In genomic region chr12:75852384-75852783, GRCm38 (mm10) we compare ENCODE assay signal across 25 mouse cellular contexts. TPM values are rescaled to one million over a fixed set of nuclear protein-coding genes. Genes with fewer than 3 reads are reported as not detected.
A peak's percentile ranks its signal among the peaks of the same experiment; 100 is the strongest.
DNase-seq lines count a peak whose midpoint lies in the region; ATAC-seq and TF ChIP-seq lines count a peak whose summit lies in the region.
"Had no signal": no experiment of that assay in that cellular context is flagged by ENCODE, and none has a peak within 500 bp of the region (broad histone marks: within the 10 kb centered on the region; RNA-seq: fewer than 3 reads in every experiment).

No protein-coding gene starts in this region.

- H3K27ac ChIP-seq in kidney, postnatal 0 days, result peak overlapping the region; percentile 85
- H3K27ac ChIP-seq: embryonic facial prominence, embryonic 12.5 days; hindbrain, postnatal 0 days; left cerebral cortex, adult 2 months; macrophage; midbrain, embryonic 12.5 days had no signal

- ATAC-seq in Patski, result peak; percentile 68
- ATAC-seq in kidney, postnatal 0 days (replicated peaks; ENCODE audit: low FRiP score, low read depth), result peak; percentile 29; the same call in 1 of the 2 replicates
- ATAC-seq: forebrain, embryonic 14.5 days; hindbrain, postnatal 0 days; intestine, postnatal 0 days had no signal

- H3K4me2 ChIP-seq in kidney, postnatal 0 days (ENCODE audit: low read length), result 0 out of 2 replicates have a peak overlapping the region, but pooled peaks have one; percentile 13
- H3K4me2 ChIP-seq: embryonic facial prominence, embryonic 12.5 days; midbrain, embryonic 12.5 days had no signal

- peak; percentile 73 for DNase-seq in kidney, adult 11 months
- DNase-seq in kidney, postnatal 10 days, result no peak
- DNase-seq in Patski (ENCODE audit: low read depth, low spot score), result no peak
- peak; percentile 73 for DNase-seq in kidney, adult 18-20 months
- DNase-seq in kidney, postnatal 0 days (ENCODE audit: low spot score), result no peak
- DNase-seq in urinary bladder, adult 18-20 months (ENCODE audit: low spot score in 2 of 2), result no peak
- DNase-seq in cerebellum, adult 9-10 months, result no peak
- DNase-seq: adrenal gland, adult 2 months; cerebellum, adult 8-10 months; gastrocnemius, postnatal 14 days; heart, adult 2 months; heart, postnatal 36 days; left cerebral cortex, postnatal 4 days; right cerebral cortex, postnatal 14 days; spleen, adult 18-20 months had no signal

- H3K4me1 ChIP-seq in kidney, postnatal 0 days (replicated peaks; ENCODE audit: insufficient read depth, low read length), result peaks cover 17% of the 10 kb centered on the region; the same call in 1 of the 2 replicates

- no peak for TF ChIP-seq CTCF in Patski (IDR thresholded peaks at IDR 0.05)
- no peak for TF ChIP-seq CTCF in kidney, postnatal 0 days (IDR thresholded peaks at IDR 0.05; ENCODE audit: low read depth)

- WGBS in kidney, postnatal 0 days, result 38% methylated on average over 6 of the region's 6 CpGs

- H3K36me3 ChIP-seq in kidney, postnatal 0 days (ENCODE audit: insufficient read depth, low read length), result no peaks in the 10 kb centered on the region
- H3K36me3 ChIP-seq: embryonic facial prominence, embryonic 12.5 days; lung, embryonic 15.5 days; midbrain, embryonic 12.5 days had no signal

- H3K9me3 ChIP-seq in kidney, postnatal 0 days (replicated peaks; ENCODE audit: low read length), result no peaks in the 10 kb centered on the region
- H3K9me3 ChIP-seq: embryonic facial prominence, embryonic 12.5 days; lung, embryonic 15.5 days; midbrain, embryonic 12.5 days had no signal

- H3K4me3 ChIP-seq in kidney, postnatal 0 days (replicated peaks; ENCODE audit: low read depth, low read length), result no peak overlapping the region
- H3K4me3 ChIP-seq: embryonic facial prominence, embryonic 12.5 days; erythroblast, embryonic 14.5 days; left cerebral cortex, adult 2 months; lung, embryonic 15.5 days; midbrain, embryonic 12.5 days; myocyte had no signal

- in situ Hi-C loops in Patski (cut with MboI; ENCODE audit: low pct_unique_long_range_greater_than_20kb), result no loop called here

- no peaks in the 10 kb centered on the region for H3K27me3 ChIP-seq in Patski
- H3K27me3 ChIP-seq in kidney, postnatal 0 days (ENCODE audit: insufficient read depth, low read length), result no peaks in the 10 kb centered on the region
- H3K27me3 ChIP-seq: embryonic facial prominence, embryonic 12.5 days; lung, embryonic 15.5 days; midbrain, embryonic 12.5 days had no signal

- POLR2A ChIA-PET in Patski (lab: Charles Lee), result interaction anchor here (1.7 kb wide), 1 partner anchor 26 kb away, joined by 4 read pairs; no protein-coding TSS in a partner anchor

- CTCF ChIA-PET in Patski (lab: Charles Lee), result interaction anchor here (1.8 kb wide), 1 partner anchor 18 kb away, joined by 5 read pairs; no protein-coding TSS in a partner anchor

- H3K9ac ChIP-seq in kidney, postnatal 0 days (ENCODE audit: low read depth, low read length), result no peak overlapping the region
- H3K9ac ChIP-seq: embryonic facial prominence, embryonic 12.5 days; lung, embryonic 15.5 days; midbrain, embryonic 12.5 days had no signal

RNA-seq across cellular contexts. Expression of gene Syne2, which starts 34.5 kb away (rescaled TPM):
- polyA plus RNA-seq in Patski (2021), result 86.9 TPM
- polyA plus RNA-seq in kidney, postnatal 0 days (2015; fragmentation: Nextera tagmentation; extraction: Ambion mirVana), result 37.2 and 47.5 TPM in 2 replicates
- polyA plus RNA-seq: erythroblast, embryonic 14.5 days had no signal

Comparison
In these comparisons a context has a peak if more than half of its experiments do, and no peak if none do; other contexts are left out.
1. DNase-seq: peak in kidney, adult 11 months (single experiment) and kidney, adult 18-20 months (single experiment); none in kidney, postnatal 10 days (single experiment), Patski (single experiment), kidney, postnatal 0 days (single experiment), urinary bladder, adult 18-20 months (0 of 2) and cerebellum, adult 9-10 months (single experiment).